Mouse (Mus musculus): Measurements from ENCODE around the gene Ephx3.

- TF ChIP-seq CTCF (IDR thresholded peaks at IDR 0.05), result no peak
- TF ChIP-seq POLR2A (IDR thresholded peaks at IDR 0.05; ENCODE audit: insufficient read depth, low read depth, low read length), result no peak
- TF ChIP-seq EP300 (IDR thresholded peaks at IDR 0.05; ENCODE audit: insufficient read depth, low read depth, low read length), result no peak
Observed at GRCm38 (mm10) chr17:32209144-32209543, 19.8 kb upstream of the Ephx3 start.

Data from heart, adult 2 months (tissue).